ENCODE assay signal across 10 mouse cellular contexts in genomic region chr11:22007088-22007780, GRCm38 (mm10). TPM values are rescaled to one million over a fixed set of nuclear protein-coding genes. Genes with fewer than 3 reads are reported as not detected.
DNase-seq lines count a peak whose midpoint lies in the region; ATAC-seq lines count a peak whose summit lies in the region.
"Had no signal": no experiment of that assay in that cellular context is flagged by ENCODE, and none has a peak within 500 bp of the region (broad histone marks: within the 10 kb centered on the region; RNA-seq: fewer than 3 reads in every experiment).

No protein-coding gene starts in this region.

- ATAC-seq in liver, embryonic 11.5 days (replicated peaks; ENCODE audit: low FRiP score): no peak; the same call in 1 of the 2 replicates
- peak; percentile 46 for ATAC-seq in forebrain, embryonic 14.5 days
- ATAC-seq in midbrain, embryonic 12.5 days (ENCODE audit: low FRiP score, low read depth): peak; percentile 36

- H3K36me3 ChIP-seq in liver, embryonic 11.5 days (ENCODE audit: control insufficient read depth, insufficient read depth, low read length): no peaks in the 10 kb centered on the region
- H3K36me3 ChIP-seq in forebrain, embryonic 14.5 days (ENCODE audit: control insufficient read depth, insufficient read depth, low read length): no peaks in the 10 kb centered on the region
- H3K36me3 ChIP-seq in midbrain, embryonic 12.5 days: no peaks in the 10 kb centered on the region

- H3K27me3 ChIP-seq in liver, embryonic 11.5 days (replicated peaks; ENCODE audit: control insufficient read depth, insufficient read depth, low read length): peaks cover 69% of the 10 kb centered on the region
- peaks cover 16% of the 10 kb centered on the region; the same call in 1 of the 2 replicates for H3K27me3 ChIP-seq in forebrain, embryonic 14.5 days (replicated peaks; ENCODE audit: control insufficient read depth, insufficient read depth, low read length)
- peaks cover 21% of the 10 kb centered on the region for H3K27me3 ChIP-seq in midbrain, embryonic 12.5 days

- no peak overlapping the region for H3K27ac ChIP-seq in liver, embryonic 11.5 days (ENCODE audit: low read depth, low read length)
- peak overlapping the region; percentile 92 for H3K27ac ChIP-seq in forebrain, embryonic 14.5 days (ENCODE audit: low read depth, low read length)
- H3K27ac ChIP-seq in midbrain, embryonic 12.5 days (replicated peaks): peak overlapping the region; percentile 84

- no peak overlapping the region for H3K4me3 ChIP-seq in liver, embryonic 11.5 days (ENCODE audit: low read depth, low read length)
- peak overlapping the region; percentile 36 for H3K4me3 ChIP-seq in forebrain, embryonic 14.5 days (ENCODE audit: low read depth, low read length)
- H3K4me3 ChIP-seq in midbrain, embryonic 12.5 days: peak overlapping the region; percentile 79

- no peak overlapping the region for H3K9ac ChIP-seq in liver, embryonic 11.5 days (ENCODE audit: low read depth, low read length)
- peak overlapping the region; percentile 78 for H3K9ac ChIP-seq in forebrain, embryonic 14.5 days (ENCODE audit: low read length)
- H3K9ac ChIP-seq in midbrain, embryonic 12.5 days (replicated peaks): peak overlapping the region; percentile 71

- DNase-seq in liver, embryonic 11.5 days (ENCODE audit: low spot score): peak; percentile 34
- no peak for DNase-seq in liver
- DNase-seq in embryo, embryonic 10.5 days (ENCODE audit: low spot score): peak; percentile 68
- peak; percentile 90 for DNase-seq in forebrain, embryonic 14.5 days (ENCODE audit: low spot score)
- no peak for DNase-seq in ovary, postnatal 36 days (ENCODE audit: low spot score)
- DNase-seq in Muller cell, postnatal 12 days (ENCODE audit: inconsistent ontology term): no peak
- DNase-seq: lung, postnatal 36 days had no signal

- no peaks in the 10 kb centered on the region for H3K9me3 ChIP-seq in liver, embryonic 11.5 days (ENCODE audit: control insufficient read depth, low read length)
- H3K9me3 ChIP-seq in forebrain, embryonic 14.5 days (replicated peaks; ENCODE audit: control insufficient read depth, low read length): no peaks in the 10 kb centered on the region
- H3K9me3 ChIP-seq in midbrain, embryonic 12.5 days: no peaks in the 10 kb centered on the region

- no peaks in the 10 kb centered on the region for H3K4me1 ChIP-seq in liver, embryonic 11.5 days (replicated peaks; ENCODE audit: control insufficient read depth, insufficient read depth, low read length)
- H3K4me1 ChIP-seq in forebrain, embryonic 14.5 days (ENCODE audit: control insufficient read depth, insufficient read depth, low read length): peaks cover 18% of the 10 kb centered on the region
- H3K4me1 ChIP-seq in midbrain, embryonic 12.5 days: peaks cover 60% of the 10 kb centered on the region

- WGBS in liver, embryonic 11.5 days: 2% methylated on average over 20 of the region's 20 CpGs
- 3% methylated on average over 20 of the region's 20 CpGs for WGBS in forebrain, embryonic 14.5 days
- WGBS in midbrain, embryonic 12.5 days: 1% methylated on average over 20 of the region's 20 CpGs

- H3K4me2 ChIP-seq in liver, embryonic 11.5 days: no peak overlapping the region
- H3K4me2 ChIP-seq in forebrain, embryonic 14.5 days (ENCODE audit: low read length): peak overlapping the region; percentile 82
- peak overlapping the region; percentile 83 for H3K4me2 ChIP-seq in midbrain, embryonic 12.5 days (replicated peaks)

RNA-seq across cellular contexts. Expression of gene Otx1, which starts 4.5 kb away (rescaled TPM):
- 0.08 TPM in 1 of 2 replicates, not detected in the other for polyA plus RNA-seq in liver, embryonic 11.5 days (2014; fragmentation: Nextera tagmentation; extraction: Ambion mirVana)
- polyA plus RNA-seq in forebrain, embryonic 14.5 days (2014; fragmentation: Nextera tagmentation; extraction: Ambion mirVana): 9.8 and 11.1 TPM in 2 replicates
- 26.8 and 42.7 TPM in 2 replicates for polyA plus RNA-seq in midbrain, embryonic 12.5 days (2016; fragmentation: Nextera tagmentation; extraction: Ambion mirVana)
- polyA plus RNA-seq: gonadal fat pad, adult 2 months; small intestine, adult 2 months had no signal

Comparison
In these comparisons a context has a peak if more than half of its experiments do, and no peak if none do; other contexts are left out.
1. DNase-seq: peak in liver, embryonic 11.5 days (single experiment), embryo, embryonic 10.5 days (single experiment) and forebrain, embryonic 14.5 days (single experiment); none in liver (single experiment), ovary, postnatal 36 days (single experiment) and Muller cell, postnatal 12 days (single experiment).